Mouse (Mus musculus) lung, postnatal 0 days (tissue): ENCODE measurements around the gene Prss43. TPM values are rescaled to one million over a fixed set of nuclear protein-coding genes. Genes with fewer than 3 reads are reported as not detected.

Experiments used
- ATAC-seq: fragments of 200-750 bp; cut with Nextera tagmentation; 2 replicates; pipeline ENCODE4 v1.8.0; 2017; ENCODE audit warnings: moderate library complexity
- DNase-seq: peaks from one replicate; pipeline ENCODE4 v3.0.0-alpha.2; 2016; ENCODE audit warnings: low spot score
- H3K27ac ChIP-seq: fragments of 300-500 bp; sonication (generic); 2 replicates; pipeline ENCODE4 v1.5.1; 2014; ENCODE audit warnings: antibody characterized with exemption, mild to moderate bottlenecking, low read length, mixed read lengths
- H3K27me3 ChIP-seq: fragments of 300-500 bp; sonication (generic); replicated peaks from 2 replicates; pipeline ENCODE4 v1.6.1; 2014; ENCODE audit warnings: low read length, mixed read lengths; ENCODE audit not compliant: insufficient read depth
- H3K36me3 ChIP-seq: fragments of 300-500 bp; sonication (generic); 2 replicates; pipeline ENCODE4 v1.6.1; 2014; ENCODE audit warnings: low read length, mixed read lengths; ENCODE audit not compliant: insufficient read depth
- H3K4me1 ChIP-seq: fragments of 300-500 bp; sonication (generic); 2 replicates; pipeline ENCODE4 v1.6.1; 2014; ENCODE audit warnings: antibody characterized with exemption, low read depth, low read length, mixed read lengths; ENCODE audit not compliant: insufficient read depth
- H3K4me2 ChIP-seq: fragments of 300-500 bp; sonication (generic); replicated peaks from 2 replicates; pipeline ENCODE4 v1.6.1; 2014; ENCODE audit warnings: low read depth, mild to moderate bottlenecking, low read length, moderate library complexity, mixed read lengths
- H3K4me3 ChIP-seq: fragments of 300-500 bp; sonication (generic); 2 replicates; pipeline ENCODE4 v1.5.1; 2014; ENCODE audit warnings: low read depth, low read length
- H3K9ac ChIP-seq: fragments of 300-500 bp; sonication (generic); replicated peaks from 2 replicates; pipeline ENCODE4 v1.6.1; 2014; ENCODE audit warnings: low read depth, mild to moderate bottlenecking
- H3K9me3 ChIP-seq: fragments of 300-500 bp; sonication (generic); 2 replicates; pipeline ENCODE4 v1.6.1; 2016; ENCODE audit warnings: low read length, mixed read lengths
- CTCF ChIP-seq: IDR thresholded peaks from 2 replicates; pipeline ENCODE4 v1.5.1; 2016; ENCODE audit warnings: antibody characterized with exemption, mild to moderate bottlenecking
- EP300 ChIP-seq: IDR thresholded peaks from 2 replicates; pipeline ENCODE4 v1.6.1; 2016; ENCODE audit warnings: antibody characterized with exemption, mild to moderate bottlenecking, control low read depth
- WGBS: fragments of 180-500 bp; shearing (Covaris S2); extraction: QIAGEN DNeasy Blood & Tissue Kit; methylation state at CpG from one replicate; pipeline ENCODE4 v1.1.7; 2014; 5-methylcytosine and 5-hydroxymethylcytosine counted together
- polyA plus RNA-seq: library from polyadenylated mRNA; unstranded; fragments of >200 nt; fragmentation: Nextera tagmentation; extraction: Ambion mirVana; gene quantifications from 2 replicates; pipeline ENCODE4 v1.2.1, GENCODE M21; 2015

The Prss43 gene
- polyA plus RNA-seq = not detected in 2 replicates

DNA sequence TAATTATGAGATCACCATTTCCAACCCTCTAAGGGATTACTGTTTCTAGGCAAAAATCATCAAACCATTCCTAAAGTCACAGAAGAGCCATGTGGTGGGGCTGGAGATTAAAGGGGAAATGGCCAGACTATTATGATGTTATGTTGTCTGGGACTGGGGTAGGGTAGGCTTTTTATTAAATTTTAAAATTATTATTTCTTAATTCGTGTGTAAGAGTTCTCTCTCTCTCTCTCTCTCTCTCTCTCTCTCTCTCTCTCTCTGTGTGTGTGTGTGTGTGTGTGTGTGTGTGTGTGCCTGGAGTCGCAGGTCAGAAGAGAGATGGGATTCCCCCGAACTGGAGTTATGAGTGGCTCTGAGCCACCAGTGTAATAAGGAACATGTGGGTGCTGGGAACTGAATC, at the start of gene Prss43:
Prss43 (plus strand) TSS at position 301 of the 400 bp plus-strand sequence.
- Histone ChIP-seq H3K9me3 (no peaks in the 10 kb centered on the region), H3K36me3 (no peaks in the 10 kb centered on the region), H3K27ac (no peak within 1 kb of the TSS), H3K4me1 (no peaks in the 10 kb centered on the region), H3K4me2 (no peak within 1 kb of the TSS), H3K4me3 (no peak within 1 kb of the TSS), H3K27me3 (no peaks in the 10 kb centered on the region), H3K9ac (no peak within 1 kb of the TSS)
- no peak for DNase-seq
- TF ChIP-seq CTCF (no peak), EP300 (no peak)
- no peak for ATAC-seq
- WGBS = 79% methylated on average over 3 of the region's 3 CpGs

- Histone ChIP-seq H3K9me3 (no peaks in the 10 kb centered on the region), H3K27me3 (no peaks in the 10 kb centered on the region; the same call in 1 of the 2 replicates), H3K36me3 (no peaks in the 10 kb centered on the region), H3K4me1 (no peaks in the 10 kb centered on the region; the same call in 1 of the 2 replicates), H3K9ac (no peak overlapping the region), H3K4me2 (no peak overlapping the region), H3K27ac (no peak overlapping the region), H3K4me3 (no peak overlapping the region)
- DNase-seq = peak; percentile 16
- ATAC-seq = no peak
- WGBS = 71% methylated on average over 1 of the region's 1 CpGs
- TF ChIP-seq CTCF (no peak), EP300 (no peak)
Observed at GRCm38 (mm10) chr9:110778100-110778499, 48.4 kb upstream of the Prss43 start.

DNA sequence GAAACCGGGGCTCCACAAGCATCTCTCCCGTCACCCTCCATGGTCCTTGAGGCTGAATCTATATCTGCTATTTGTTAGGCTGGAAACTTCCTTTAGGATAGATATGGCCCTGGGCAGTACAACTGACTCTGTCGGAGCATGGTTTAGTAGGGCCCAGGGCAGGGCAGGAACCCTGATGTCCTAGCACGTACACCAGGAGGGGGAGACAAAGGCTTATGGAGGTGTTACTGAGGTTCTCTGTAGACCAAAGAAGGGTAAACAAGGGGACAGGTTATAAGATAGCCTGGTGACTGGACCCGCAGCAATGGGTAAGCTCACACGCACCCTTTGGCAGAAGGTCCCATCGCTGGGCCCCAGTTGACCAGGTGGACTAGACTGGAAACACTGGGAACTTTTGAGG, 47.9 kb upstream of the Prss43 start:
- no peaks in the 10 kb centered on the region; the same call in 1 of the 2 replicates for H3K4me1 ChIP-seq
- no peaks in the 10 kb centered on the region for H3K36me3 ChIP-seq
- no peak overlapping the region for H3K4me3 ChIP-seq
- no peak for ATAC-seq
- H3K9ac ChIP-seq = no peak overlapping the region
- TF ChIP-seq EP300 (no peak), CTCF (no peak; the same call in 1 of the 2 replicates)
- no peak for DNase-seq
- no peak overlapping the region for H3K4me2 ChIP-seq
- H3K27me3 ChIP-seq = no peaks in the 10 kb centered on the region; the same call in 1 of the 2 replicates
- no peaks in the 10 kb centered on the region for H3K9me3 ChIP-seq
- 80% methylated on average over 7 of the region's 7 CpGs for WGBS
- H3K27ac ChIP-seq = no peak overlapping the region

GRCm38 (mm10) chr9:110779242-110779913, 47.1 kb upstream of the Prss43 start:
- Histone ChIP-seq H3K36me3 (no peaks in the 10 kb centered on the region), H3K4me2 (no peak overlapping the region), H3K27ac (no peak overlapping the region), H3K4me1 (no peaks in the 10 kb centered on the region; the same call in 1 of the 2 replicates), H3K4me3 (no peak overlapping the region), H3K27me3 (no peaks in the 10 kb centered on the region; the same call in 1 of the 2 replicates), H3K9ac (no peak overlapping the region), H3K9me3 (no peaks in the 10 kb centered on the region)
- TF ChIP-seq EP300 (no peak), CTCF (peak; percentile 56)
- DNase-seq (peak; percentile 26), ATAC-seq (no peak)
- 66% methylated on average over 5 of the region's 5 CpGs for WGBS

- peak overlapping the region; percentile 54; the same call in 1 of the 2 replicates for H3K27ac ChIP-seq
- 0% methylated on average over 38 of the region's 43 CpGs for WGBS
- H3K27me3 ChIP-seq = no peaks in the 10 kb centered on the region; the same call in 1 of the 2 replicates
- no peaks in the 10 kb centered on the region for H3K36me3 ChIP-seq
- peak; percentile 94 for DNase-seq
- ATAC-seq = peak; percentile 94
- no peaks in the 10 kb centered on the region for H3K9me3 ChIP-seq
- H3K4me2 ChIP-seq = peak overlapping the region; percentile 78
- no peaks in the 10 kb centered on the region; the same call in 1 of the 2 replicates for H3K4me1 ChIP-seq
- TF ChIP-seq CTCF (peak; percentile 94), EP300 (no peak)
- peak overlapping the region; percentile 39 for H3K4me3 ChIP-seq
- 0 out of 2 replicates have a peak overlapping the region, but pooled peaks have one; percentile 32 for H3K9ac ChIP-seq
Observed at GRCm38 (mm10) chr9:110781256-110781721, 45.2 kb upstream of the Prss43 start.

DNA sequence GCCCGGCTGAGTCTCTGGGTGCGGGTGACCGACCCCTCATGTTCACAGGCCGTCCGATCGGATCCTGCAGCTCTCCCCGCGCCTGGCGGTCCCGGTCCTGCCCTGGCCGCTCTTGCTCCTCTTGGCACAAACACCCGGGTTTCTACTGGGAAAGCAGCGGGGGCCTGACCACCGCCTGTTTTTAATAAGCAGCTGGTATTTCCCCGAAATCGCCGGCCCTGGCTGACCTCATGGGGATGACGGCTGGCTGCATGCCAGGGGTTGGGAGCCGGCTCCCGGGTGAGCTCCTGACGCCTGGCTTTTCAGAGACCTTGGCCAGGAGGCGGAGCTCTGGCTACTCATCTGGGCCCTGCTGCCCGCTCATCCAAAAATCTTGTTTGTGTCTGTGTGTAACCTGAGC, 44.8 kb upstream of the Prss43 start:
- H3K4me3 ChIP-seq = peak overlapping the region; percentile 39
- no peaks in the 10 kb centered on the region for H3K36me3 ChIP-seq
- H3K27me3 ChIP-seq = no peaks in the 10 kb centered on the region; the same call in 1 of the 2 replicates
- no peaks in the 10 kb centered on the region; the same call in 1 of the 2 replicates for H3K4me1 ChIP-seq
- DNase-seq (peak; percentile 80), ATAC-seq (peak; percentile 72)
- H3K27ac ChIP-seq = peak overlapping the region; percentile 54; the same call in 1 of the 2 replicates
- peak overlapping the region; percentile 78 for H3K4me2 ChIP-seq
- H3K9me3 ChIP-seq = no peaks in the 10 kb centered on the region
- TF ChIP-seq CTCF (no peak), EP300 (no peak)
- 0 out of 2 replicates have a peak overlapping the region, but pooled peaks have one; percentile 32 for H3K9ac ChIP-seq
- WGBS = under 1% methylated on average over 20 of the region's 23 CpGs
